Mouse (Mus musculus) stomach, embryonic 16.5 days (tissue): Measurements from ENCODE around the gene Gm21992. TPM values are rescaled to one million over a fixed set of nuclear protein-coding genes. Genes with fewer than 3 reads are reported as not detected.

Source experiments
- ATAC-seq: fragments of 200-750 bp; cut with Nextera tagmentation; 2 replicates; pipeline ENCODE4 v1.8.0; 2017; ENCODE audit warnings: moderate number of reproducible peaks, moderate TSS enrichment; ENCODE audit not compliant: insufficient read depth, low FRiP score
- H3K27ac ChIP-seq: fragments of 300-500 bp; sonication (generic); 2 replicates; pipeline ENCODE4 v1.5.1; 2014; ENCODE audit warnings: low read length
- H3K27me3 ChIP-seq: fragments of 300-500 bp; sonication (generic); 2 replicates; pipeline ENCODE4 v1.6.1; 2014; ENCODE audit warnings: low read length, control low read depth, mixed read lengths; ENCODE audit not compliant: control insufficient read depth, insufficient read depth
- H3K36me3 ChIP-seq: fragments of 300-500 bp; sonication (generic); 2 replicates; pipeline ENCODE4 v1.6.1; 2014; ENCODE audit warnings: low read length; ENCODE audit not compliant: control insufficient read depth, insufficient read depth
- H3K4me1 ChIP-seq: fragments of 300-500 bp; sonication (generic); 2 replicates; pipeline ENCODE4 v1.6.1; 2014; ENCODE audit warnings: low read length, control low read depth, mixed read lengths; ENCODE audit not compliant: control insufficient read depth, insufficient read depth
- H3K4me2 ChIP-seq: fragments of 300-500 bp; sonication (generic); 2 replicates; pipeline ENCODE4 v1.6.1; 2014; ENCODE audit warnings: low read depth, low read length, mixed read lengths
- H3K4me3 ChIP-seq: fragments of 300-500 bp; sonication (generic); replicated peaks from 2 replicates; pipeline ENCODE4 v1.5.1; 2014; ENCODE audit warnings: mild to moderate bottlenecking, low read length
- H3K9ac ChIP-seq: fragments of 300-500 bp; sonication (generic); 2 replicates; pipeline ENCODE4 v1.6.1; 2014; ENCODE audit warnings: low read length
- H3K9me3 ChIP-seq: fragments of 300-500 bp; sonication (generic); replicated peaks from 2 replicates; pipeline ENCODE4 v1.6.1; 2016; ENCODE audit warnings: low read length, control low read depth; ENCODE audit not compliant: control insufficient read depth
- WGBS: fragments of 180-500 bp; shearing (Covaris S2); extraction: QIAGEN DNeasy Blood & Tissue Kit; methylation state at CpG from one replicate; pipeline ENCODE4 v1.1.7; 2014; 5-methylcytosine and 5-hydroxymethylcytosine counted together
- polyA plus RNA-seq: library from polyadenylated mRNA; unstranded; fragments of >200 nt; fragmentation: Nextera tagmentation; extraction: Ambion mirVana; gene quantifications from 2 replicates; pipeline ENCODE4 v1.2.1, GENCODE M21; 2015

Gene Gm21992
- polyA plus RNA-seq, 1 experiment from 2014 or later, result 32.1 TPM

GRCm38 (mm10) chr19:4802691-4803091 is 8.7 kb downstream of the Gm21992 start:
- no peaks in the 10 kb centered on the region for H3K9me3 ChIP-seq
- ATAC-seq, result no peak
- H3K9ac ChIP-seq, result no peak overlapping the region
- H3K4me3 ChIP-seq, result no peak overlapping the region
- 95% methylated on average over 7 of the region's 7 CpGs for WGBS
- H3K27me3 ChIP-seq, result no peaks in the 10 kb centered on the region
- H3K27ac ChIP-seq, result no peak overlapping the region
- peaks cover 26% of the 10 kb centered on the region for H3K36me3 ChIP-seq
- H3K4me1 ChIP-seq, result no peaks in the 10 kb centered on the region; the same call in 1 of the 2 replicates
- no peak overlapping the region for H3K4me2 ChIP-seq

- peaks cover 26% of the 10 kb centered on the region for H3K36me3 ChIP-seq
- no peak for ATAC-seq
- 89% methylated on average over 5 of the region's 5 CpGs for WGBS
These were observed 12.3 kb downstream of the Gm21992 start for GRCm38 (mm10) chr19:4799083-4799482.

GRCm38 (mm10) chr19:4797846-4798245 is 13.6 kb downstream of the Gm21992 start:
- H3K27ac ChIP-seq, result no peak overlapping the region
- H3K27me3 ChIP-seq, result no peaks in the 10 kb centered on the region
- H3K4me3 ChIP-seq, result no peak overlapping the region
- H3K4me1 ChIP-seq, result peaks cover 8% of the 10 kb centered on the region
- no peak overlapping the region for H3K4me2 ChIP-seq
- WGBS, result 92% methylated on average over 2 of the region's 2 CpGs
- H3K9me3 ChIP-seq, result no peaks in the 10 kb centered on the region
- peaks cover 21% of the 10 kb centered on the region for H3K36me3 ChIP-seq
- no peak overlapping the region for H3K9ac ChIP-seq
- ATAC-seq, result no peak

More at GRCm38 (mm10) chr19:4799083-4799482, 12.3 kb downstream of the Gm21992 start:
- H3K27me3 ChIP-seq, result no peaks in the 10 kb centered on the region
- no peaks in the 10 kb centered on the region for H3K9me3 ChIP-seq
- no peak overlapping the region for H3K4me3 ChIP-seq
- H3K4me1 ChIP-seq, result peaks cover 6% of the 10 kb centered on the region
- H3K27ac ChIP-seq, result no peak overlapping the region
- H3K9ac ChIP-seq, result no peak overlapping the region
- H3K4me2 ChIP-seq, result no peak overlapping the region

- Histone ChIP-seq H3K9ac (no peak overlapping the region), H3K4me2 (no peak overlapping the region), H3K4me3 (no peak overlapping the region), H3K27me3 (no peaks in the 10 kb centered on the region), H3K36me3 (peaks cover 22% of the 10 kb centered on the region), H3K9me3 (no peaks in the 10 kb centered on the region), H3K27ac (no peak overlapping the region), H3K4me1 (peaks cover 19% of the 10 kb centered on the region)
- ATAC-seq, result no peak
- 67% methylated on average over 1 of the region's 1 CpGs for WGBS
These were observed 15.5 kb downstream of the Gm21992 start for GRCm38 (mm10) chr19:4795929-4796328.

GRCm38 (mm10) chr19:4793831-4794422 is 17.5 kb downstream of the Gm21992 start, which contains the start of gene Rbm4:
Rbm4 (minus strand) TSS chr19:4793901.
- H3K9me3 ChIP-seq, result no peaks in the 10 kb centered on the region
- no peaks in the 10 kb centered on the region for H3K27me3 ChIP-seq
- peaks cover 13% of the 10 kb centered on the region; the same call in 1 of the 2 replicates for H3K36me3 ChIP-seq
- peak within 1 kb of the TSS; percentile 75 for H3K9ac ChIP-seq
- peak; percentile 99 for ATAC-seq
- H3K4me2 ChIP-seq, result peak within 1 kb of the TSS; percentile 73
- H3K4me1 ChIP-seq, result peaks cover 27% of the 10 kb centered on the region
- peak within 1 kb of the TSS; percentile 83 for H3K27ac ChIP-seq
- WGBS, result under 1% methylated on average over 31 of the region's 31 CpGs
- H3K4me3 ChIP-seq, result peak within 1 kb of the TSS; percentile 66

- Histone ChIP-seq H3K27me3 (no peaks in the 10 kb centered on the region), H3K4me3 (peak overlapping the region; percentile 66), H3K9ac (peak overlapping the region; percentile 75), H3K9me3 (no peaks in the 10 kb centered on the region), H3K4me2 (peak overlapping the region; percentile 73), H3K4me1 (peaks cover 27% of the 10 kb centered on the region), H3K36me3 (peaks cover 13% of the 10 kb centered on the region; the same call in 1 of the 2 replicates), H3K27ac (peak overlapping the region; percentile 83)
- WGBS, result under 1% methylated on average over 16 of the region's 16 CpGs
- peak; percentile 52; the same call in 1 of the 2 replicates for ATAC-seq
These were observed 18.1 kb downstream of the Gm21992 start for GRCm38 (mm10) chr19:4793281-4793830.

- no peaks in the 10 kb centered on the region for H3K9me3 ChIP-seq
- H3K27me3 ChIP-seq, result no peaks in the 10 kb centered on the region
- no peak overlapping the region for H3K27ac ChIP-seq
- no peak for ATAC-seq
- peaks cover 37% of the 10 kb centered on the region for H3K36me3 ChIP-seq
- H3K4me1 ChIP-seq, result peaks cover 17% of the 10 kb centered on the region
- H3K4me3 ChIP-seq, result no peak overlapping the region
- WGBS, result 90% methylated on average over 2 of the region's 2 CpGs
- H3K4me2 ChIP-seq, result no peak overlapping the region
- no peak overlapping the region for H3K9ac ChIP-seq
These were observed 25.1 kb downstream of the Gm21992 start for GRCm38 (mm10) chr19:4786313-4786712.

GRCm38 (mm10) chr19:4785206-4785605 is 26.2 kb downstream of the Gm21992 start:
- no peak for ATAC-seq
- no peak overlapping the region for H3K4me3 ChIP-seq
- no peaks in the 10 kb centered on the region for H3K9me3 ChIP-seq
- peaks cover 30% of the 10 kb centered on the region for H3K36me3 ChIP-seq
- no peaks in the 10 kb centered on the region for H3K27me3 ChIP-seq
- 87% methylated on average over 7 of the region's 7 CpGs for WGBS
- H3K4me1 ChIP-seq, result peaks cover 8% of the 10 kb centered on the region
- no peak overlapping the region for H3K9ac ChIP-seq
- H3K27ac ChIP-seq, result no peak overlapping the region
- no peak overlapping the region for H3K4me2 ChIP-seq

- Histone ChIP-seq H3K4me2 (no peak overlapping the region), H3K4me1 (peaks cover 5% of the 10 kb centered on the region), H3K4me3 (no peak overlapping the region), H3K9me3 (no peaks in the 10 kb centered on the region), H3K9ac (no peak overlapping the region), H3K27ac (no peak overlapping the region), H3K27me3 (no peaks in the 10 kb centered on the region), H3K36me3 (peaks cover 31% of the 10 kb centered on the region; the same call in 1 of the 2 replicates)
- 84% methylated on average over 2 of the region's 2 CpGs for WGBS
- ATAC-seq, result no peak
These were observed 28.5 kb downstream of the Gm21992 start for GRCm38 (mm10) chr19:4782891-4783290.
